In genomic region chr4:88872691-88873090, GRCm38 (mm10) we compare ENCODE assay signal across 9 mouse cellular contexts. TPM values are rescaled to one million over a fixed set of nuclear protein-coding genes. Genes with fewer than 3 reads are reported as not detected.
DNase-seq lines count a peak whose midpoint lies in the region; ATAC-seq and TF ChIP-seq lines count a peak whose summit lies in the region.
"Had no signal": no experiment of that assay in that cellular context is flagged by ENCODE, and none has a peak within 500 bp of the region (broad histone marks: within the 10 kb centered on the region; RNA-seq: fewer than 3 reads in every experiment).

No protein-coding gene starts in this region.

- 0 out of 2 replicates have a peak overlapping the region, but pooled peaks have one; percentile 66 for H3K4me2 ChIP-seq in CH12.LX (ENCODE audit: insufficient read depth, low read depth, poor library complexity, severe bottlenecking)
- H3K4me2 ChIP-seq in neural tube, embryonic 15.5 days: no peak overlapping the region
- H3K4me2 ChIP-seq: heart, embryonic 15.5 days had no signal

- H3K9me3 ChIP-seq in CH12.LX (replicated peaks; ENCODE audit: low read length): peaks cover 2% of the 10 kb centered on the region
- H3K9me3 ChIP-seq in neural tube, embryonic 15.5 days (replicated peaks): no peaks in the 10 kb centered on the region
- H3K9me3 ChIP-seq: heart, embryonic 15.5 days had no signal

- 0% methylated on average over 2 of the region's 2 CpGs for WGBS in neural tube, embryonic 15.5 days

- peak; percentile 43 to 81 for TF ChIP-seq CTCF in CH12.LX (conservative IDR thresholded peaks at IDR 0.05 in 1 of 2, IDR thresholded peaks at IDR 0.05 in 1 of 2; ENCODE audit: low read depth in 2 of 2, low read length in 2 of 2)

- DNase-seq in cerebellum, postnatal 14 days: peak; percentile 58 to 65
- no peak for DNase-seq in cerebellum, adult 11-12 months
- DNase-seq in left cerebral cortex, adult 11 months (ENCODE audit: low spot score): peak; percentile 12
- no peak for DNase-seq in left cerebral cortex, adult 8-10 months (ENCODE audit: low spot score in 2 of 2)
- peak; percentile 78 for DNase-seq in CH12.LX (ENCODE audit: extremely low read depth)
- DNase-seq in forelimb bud, embryonic 11.5 days (ENCODE audit: low read depth, low spot score): peak; percentile 41

- no peak overlapping the region for H3K4me3 ChIP-seq in CH12.LX (replicated peaks in 1 of 3; ENCODE audit: low read depth in 2 of 3, low read length in 2 of 3, poor library complexity in 1 of 3)
- H3K4me3 ChIP-seq in neural tube, embryonic 15.5 days (replicated peaks): no peak overlapping the region
- H3K4me3 ChIP-seq: heart, embryonic 15.5 days had no signal

- no peak overlapping the region for H3K27ac ChIP-seq in CH12.LX (ENCODE audit: insufficient read depth, low read depth)
- H3K27ac ChIP-seq in neural tube, embryonic 15.5 days (replicated peaks): no peak overlapping the region
- H3K27ac ChIP-seq: heart, embryonic 15.5 days had no signal

- H3K36me3 ChIP-seq in CH12.LX (replicated peaks in 1 of 2; ENCODE audit: control insufficient read depth in 1 of 2, insufficient read depth in 1 of 2, low read length in 1 of 2): no peaks in the 10 kb centered on the region
- no peaks in the 10 kb centered on the region for H3K36me3 ChIP-seq in neural tube, embryonic 15.5 days
- H3K36me3 ChIP-seq: heart, embryonic 15.5 days had no signal

- H3K27me3 ChIP-seq in CH12.LX (replicated peaks): peaks cover 6% of the 10 kb centered on the region
- no peaks in the 10 kb centered on the region for H3K27me3 ChIP-seq in neural tube, embryonic 15.5 days (replicated peaks)
- H3K27me3 ChIP-seq: heart, embryonic 15.5 days had no signal

- H3K79me2 ChIP-seq in CH12.LX (replicated peaks; ENCODE audit: control insufficient read depth, extremely low read depth, insufficient read depth, poor library complexity, severe bottlenecking): no peaks in the 10 kb centered on the region

- peak; percentile 92 for TF ChIP-seq RAD21 in CH12.LX (IDR thresholded peaks at IDR 0.05; ENCODE audit: low read depth, low read length)

- dilution Hi-C loops in CH12.LX (cut with MboI; ENCODE audit: extremely low pct_ligation_motif_present, extremely low pct_unique_long_range_greater_than_20kb, low sequenced_read_pairs): no loop called here

- 0 out of 2 replicates have a peak overlapping the region, but pooled peaks have one; percentile 39 for H3K9ac ChIP-seq in CH12.LX (ENCODE audit: insufficient read depth, low read depth)
- no peak overlapping the region for H3K9ac ChIP-seq in neural tube, embryonic 15.5 days (replicated peaks)
- H3K9ac ChIP-seq: heart, embryonic 15.5 days had no signal

- no peak for ATAC-seq in neural tube, embryonic 15.5 days (ENCODE audit: low FRiP score)
- ATAC-seq in megakaryocyte-erythroid progenitor cell, adult 5-6 weeks (replicated peaks; ENCODE audit: low FRiP score, low TSS enrichment, poor library complexity, severe bottlenecking): no peak; the same call in 1 of the 2 replicates

- peaks cover 25 to 59% of the 10 kb centered on the region in 2 experiments for H3K4me1 ChIP-seq in CH12.LX (ENCODE audit: control insufficient read depth in 1 of 2, insufficient read depth in 2 of 2)
- H3K4me1 ChIP-seq in neural tube, embryonic 15.5 days: peaks cover 9% of the 10 kb centered on the region

- TF ChIP-seq POLR2A in CH12.LX (IDR thresholded peaks at IDR 0.05; ENCODE audit: low read depth, low read length): no peak

- in situ Hi-C loops in CH12.LX (cut with MboI; ENCODE audit: low pct_ligation_motif_present, low pct_unique_long_range_greater_than_20kb, low sequenced_read_pairs): loop anchor here (5.0 kb wide), 2 partner anchors 65 to 655 kb away; no protein-coding TSS in a partner anchor

- no peak for TF ChIP-seq EP300 in CH12.LX (IDR thresholded peaks at IDR 0.05; ENCODE audit: low read length)

TF ChIP-seq in CH12.LX, 34 proteins besides CTCF, POLR2A, EP300 and RAD21:
- no peak for TF ChIP-seq E2F4 (IDR thresholded peaks at IDR 0.05; ENCODE audit: insufficient replicate concordance, low read depth, low read length)
- TF ChIP-seq JUN (IDR thresholded peaks at IDR 0.05; ENCODE audit: insufficient read depth, low read depth, low read length): no peak
- 0 out of 2 replicates have a peak, but pooled peaks have one; percentile 32 for TF ChIP-seq MYC (IDR thresholded peaks at IDR 0.05; ENCODE audit: low read depth, low read length)
- TF ChIP-seq SMC3 (IDR thresholded peaks at IDR 0.05; ENCODE audit: low read depth, low read length): peak; percentile 84
- TF ChIP-seq ZNF384 (IDR thresholded peaks at IDR 0.05; ENCODE audit: low read depth, low read length): no peak
- TF ChIP-seq HCFC1 (IDR thresholded peaks at IDR 0.05; ENCODE audit: low read depth, low read length): no peak
- peak; percentile 92 for TF ChIP-seq ZC3H11A (IDR thresholded peaks at IDR 0.05; ENCODE audit: low read depth, low read length)
- no peak for TF ChIP-seq MXI1 (IDR thresholded peaks at IDR 0.05; ENCODE audit: low read depth, low read length)
- no peak for TF ChIP-seq CHD1 (IDR thresholded peaks at IDR 0.05; ENCODE audit: low read depth, low read length)
- TF ChIP-seq JUND (conservative IDR thresholded peaks at IDR 0.05; ENCODE audit: low read depth, low read length): peak; percentile 35; the same call in 1 of the 2 replicates

RNA-seq across cellular contexts. Expression of gene Ifne, which starts 7.3 kb away (rescaled TPM):
- not detected for total RNA-seq in left cerebral cortex, adult 8-10 months (2022)
- not detected in 2 replicates for total RNA-seq in CH12.LX (2012; rRNA removed)
- not detected in 2 replicates for total RNA-seq in CH12.LX (2014; rRNA removed)
- polyA plus RNA-seq in CH12.LX (2012; ENCODE audit: insufficient read length, low read depth): not detected in 2 replicates
- polyA plus RNA-seq in neural tube, embryonic 15.5 days (2015; fragmentation: Nextera tagmentation; extraction: Ambion mirVana): not detected in 2 replicates
- total RNA-seq in megakaryocyte-erythroid progenitor cell, adult 5-6 weeks (2014; fragmentation: Nextera tagmentation): not detected in 2 replicates
- total RNA-seq in megakaryocyte-erythroid progenitor cell, adult 5-6 weeks (2017): not detected in 2 replicates
- polyA plus RNA-seq: heart, embryonic 15.5 days had no signal

RNA-seq across cellular contexts. Expression of gene Ifna1, which starts 22.8 kb away (rescaled TPM):
- total RNA-seq in left cerebral cortex, adult 8-10 months (2022): not detected
- total RNA-seq in CH12.LX (2012; rRNA removed) (not detected in 2 replicates), CH12.LX (2014; rRNA removed) (not detected in 2 replicates)
- polyA plus RNA-seq in CH12.LX (2012; ENCODE audit: insufficient read length, low read depth): not detected in 2 replicates
- polyA plus RNA-seq in neural tube, embryonic 15.5 days (2015; fragmentation: Nextera tagmentation; extraction: Ambion mirVana): not detected in 2 replicates
- total RNA-seq in megakaryocyte-erythroid progenitor cell, adult 5-6 weeks (2014; fragmentation: Nextera tagmentation): not detected in 2 replicates
- not detected in 2 replicates for total RNA-seq in megakaryocyte-erythroid progenitor cell, adult 5-6 weeks (2017)
- polyA plus RNA-seq: heart, embryonic 15.5 days had no signal

RNA-seq across cellular contexts. Expression of gene Ifna4, which starts 31.0 kb away (rescaled TPM):
- not detected for total RNA-seq in left cerebral cortex, adult 8-10 months (2022)
- total RNA-seq in CH12.LX (2012; rRNA removed) (not detected in 2 replicates), CH12.LX (2014; rRNA removed) (not detected in 2 replicates)
- not detected in 2 replicates for polyA plus RNA-seq in CH12.LX (2012; ENCODE audit: insufficient read length, low read depth)
- not detected in 2 replicates for polyA plus RNA-seq in neural tube, embryonic 15.5 days (2015; fragmentation: Nextera tagmentation; extraction: Ambion mirVana)
- not detected in 2 replicates for total RNA-seq in megakaryocyte-erythroid progenitor cell, adult 5-6 weeks (2014; fragmentation: Nextera tagmentation)
- total RNA-seq in megakaryocyte-erythroid progenitor cell, adult 5-6 weeks (2017): not detected in 2 replicates
- polyA plus RNA-seq: heart, embryonic 15.5 days had no signal

RNA-seq across cellular contexts. Expression of gene Ifna5, which starts 37.4 kb away (rescaled TPM):
- total RNA-seq in left cerebral cortex, adult 8-10 months (2022): not detected
- total RNA-seq in CH12.LX (2012; rRNA removed): not detected in 2 replicates
- total RNA-seq in CH12.LX (2014; rRNA removed): not detected in 2 replicates
- polyA plus RNA-seq in CH12.LX (2012; ENCODE audit: insufficient read length, low read depth): not detected in 2 replicates
- not detected in 2 replicates for polyA plus RNA-seq in neural tube, embryonic 15.5 days (2015; fragmentation: Nextera tagmentation; extraction: Ambion mirVana)
- not detected in 2 replicates for total RNA-seq in megakaryocyte-erythroid progenitor cell, adult 5-6 weeks (2014; fragmentation: Nextera tagmentation)
- not detected in 2 replicates for total RNA-seq in megakaryocyte-erythroid progenitor cell, adult 5-6 weeks (2017)
- polyA plus RNA-seq: heart, embryonic 15.5 days had no signal

RNA-seq across cellular contexts. Expression of gene Ifna6, which starts 45.5 kb away (rescaled TPM):
- not detected for total RNA-seq in left cerebral cortex, adult 8-10 months (2022)
- total RNA-seq in CH12.LX (2012; rRNA removed): not detected in 2 replicates
- not detected in 2 replicates for total RNA-seq in CH12.LX (2014; rRNA removed)
- polyA plus RNA-seq in CH12.LX (2012; ENCODE audit: insufficient read length, low read depth): not detected in 2 replicates
- not detected in 2 replicates for polyA plus RNA-seq in neural tube, embryonic 15.5 days (2015; fragmentation: Nextera tagmentation; extraction: Ambion mirVana)
- not detected in 2 replicates for total RNA-seq in megakaryocyte-erythroid progenitor cell, adult 5-6 weeks (2014; fragmentation: Nextera tagmentation)
- total RNA-seq in megakaryocyte-erythroid progenitor cell, adult 5-6 weeks (2017): not detected in 2 replicates
- polyA plus RNA-seq: heart, embryonic 15.5 days had no signal

Comparison
In these comparisons a context has a peak if more than half of its experiments do, and no peak if none do; other contexts are left out.
1. DNase-seq: peak in cerebellum, postnatal 14 days (2 of 2), left cerebral cortex, adult 11 months (single experiment), CH12.LX (single experiment) and forelimb bud, embryonic 11.5 days (single experiment); none in cerebellum, adult 11-12 months (single experiment) and left cerebral cortex, adult 8-10 months (0 of 2).